Mouse (Mus musculus) ES-Bruce4 (cell line): ENCODE measurements around the gene Dclk1. TPM values are rescaled to one million over a fixed set of nuclear protein-coding genes. Genes with fewer than 3 reads are reported as not detected.

Source experiments
- H3K27ac ChIP-seq: 2 replicates; pipeline ENCODE4 v1.5.1; 2012; ENCODE audit warnings: low read length, inconsistent platforms; ENCODE audit not compliant: insufficient read depth
- H3K27me3 ChIP-seq: 2 replicates; pipeline ENCODE4 v1.6.1; 2012; ENCODE audit warnings: mild to moderate bottlenecking, low read length, inconsistent platforms; ENCODE audit not compliant: control insufficient read depth, poor library complexity, insufficient read depth, severe bottlenecking
- H3K36me3 ChIP-seq: 2 replicates; pipeline ENCODE4 v1.6.1; 2012; ENCODE audit warnings: inconsistent platforms, mild to moderate bottlenecking, low read length, moderate library complexity; ENCODE audit not compliant: control insufficient read depth, poor library complexity, insufficient read depth, severe bottlenecking
- H3K4me1 ChIP-seq: one replicate; pipeline ENCODE4 v1.8.1; 2011; ENCODE audit warnings: low read length; ENCODE audit not compliant: control insufficient read depth, insufficient read depth
- H3K4me3 ChIP-seq: 2 replicates; pipeline ENCODE4 v1.5.1; 2011; ENCODE audit warnings: low read depth, mild to moderate bottlenecking, low read length
- H3K9ac ChIP-seq: 2 replicates; pipeline ENCODE4 v1.6.1; 2012; ENCODE audit warnings: low read depth, mild to moderate bottlenecking, inconsistent platforms; ENCODE audit not compliant: poor library complexity, severe bottlenecking
- H3K9me3 ChIP-seq: replicated peaks from 2 replicates; pipeline ENCODE4 v1.6.1; 2012; ENCODE audit warnings: mild to moderate bottlenecking, low read length, inconsistent platforms; ENCODE audit not compliant: control insufficient read depth, poor library complexity, insufficient read depth, severe bottlenecking
- CTCF ChIP-seq: IDR thresholded peaks from one replicate; pipeline ENCODE4 v1.8.1; 2011; ENCODE audit warnings: low read depth, low read length
- EP300 ChIP-seq: IDR thresholded peaks from 2 replicates; pipeline ENCODE4 v1.6.1; 2011; ENCODE audit warnings: low read depth, low read length; ENCODE audit not compliant: insufficient read depth
- POLR2A ChIP-seq: IDR thresholded peaks from one replicate; pipeline ENCODE4 v1.8.1; 2011; ENCODE audit warnings: low read length; ENCODE audit not compliant: insufficient read depth
- polyA plus RNA-seq: library from polyadenylated mRNA; stranded (reverse); fragments of >200 nt; gene quantifications from 2 replicates; pipeline ENCODE4 v1.2.4, GENCODE M21; 2011; ENCODE audit warnings: low read depth; ENCODE audit not compliant: missing spikeins, insufficient read depth, insufficient read length

Gene Dclk1
- polyA plus RNA-seq, 1 experiment, result 1.3 TPM

DNA sequence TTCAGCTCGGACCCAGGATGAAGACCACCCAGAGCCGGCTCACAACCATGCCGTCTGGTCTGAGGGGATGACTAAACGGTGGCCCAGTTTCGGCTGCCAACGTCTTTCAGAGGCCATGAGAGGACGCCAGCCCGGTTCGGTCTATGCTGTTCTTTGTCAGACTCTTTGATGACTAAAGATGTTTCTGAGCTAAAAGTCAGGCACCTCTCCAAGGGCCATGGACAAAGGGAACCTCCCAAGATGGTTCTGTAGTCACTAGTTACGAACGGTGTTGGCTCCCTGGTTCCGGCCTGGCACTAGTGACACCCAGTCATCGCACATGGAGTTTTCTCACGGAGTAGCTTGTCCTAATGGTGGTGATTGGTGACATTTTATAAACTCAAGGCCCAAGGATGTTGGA, 110.4 kb downstream of the Dclk1 start:
- Histone ChIP-seq H3K4me3 (no peak overlapping the region), H3K36me3 (no peaks in the 10 kb centered on the region), H3K4me1 (no peaks in the 10 kb centered on the region), H3K27me3 (no peaks in the 10 kb centered on the region), H3K9ac (no peak overlapping the region), H3K9me3 (no peaks in the 10 kb centered on the region), H3K27ac (no peak overlapping the region)
- TF ChIP-seq POLR2A (no peak), CTCF (no peak), EP300 (no peak)

DNA sequence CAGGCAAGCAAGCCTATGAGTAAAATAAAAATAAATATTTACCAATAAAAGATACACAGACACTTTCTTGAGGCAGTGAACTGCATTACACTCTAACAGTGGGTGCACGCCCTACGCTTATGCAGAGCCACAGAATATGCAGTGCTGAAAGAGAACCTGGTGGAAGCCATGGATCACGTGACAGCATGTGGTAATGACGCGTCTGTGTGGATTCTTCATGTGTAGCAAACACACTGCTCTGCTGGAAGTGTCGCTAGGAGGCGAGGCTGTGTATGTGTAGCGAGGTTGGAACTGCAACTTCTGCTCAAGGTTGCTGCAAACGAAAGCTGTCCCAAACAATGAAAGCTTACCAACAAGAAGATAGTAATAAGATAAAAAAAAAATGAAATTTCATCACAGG, 111.0 kb downstream of the Dclk1 start:
- TF ChIP-seq POLR2A, result no peak
- no peak for TF ChIP-seq CTCF
- TF ChIP-seq EP300, result no peak

DNA sequence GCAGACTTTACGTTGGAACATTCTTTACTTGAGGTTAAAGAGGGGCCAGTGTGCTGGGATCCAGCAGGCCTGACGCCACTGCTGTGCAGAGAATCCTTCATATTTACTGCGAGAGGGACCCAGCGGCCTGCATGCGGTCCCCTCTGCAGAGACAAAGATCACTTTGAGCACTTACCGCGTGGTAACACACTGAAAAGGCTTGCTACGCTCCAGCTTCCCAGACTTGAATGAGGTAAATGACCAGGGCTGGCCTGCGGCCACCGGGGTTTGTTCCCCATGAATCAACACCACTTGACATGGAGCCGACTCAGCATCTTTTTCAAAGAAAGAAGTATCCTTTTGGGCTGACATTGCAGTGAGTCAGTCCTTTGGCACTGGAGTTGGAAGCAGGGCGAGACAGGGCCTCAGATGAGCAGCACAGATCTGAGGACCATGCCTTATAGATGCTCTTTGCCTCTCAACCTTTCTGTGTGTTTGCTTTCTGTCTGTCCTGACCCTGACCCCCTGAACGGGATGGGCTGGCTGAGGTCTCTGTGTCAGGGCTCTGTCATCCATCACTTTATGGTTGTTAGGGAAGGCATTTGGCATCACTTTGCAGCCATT, 111.8 kb downstream of the Dclk1 start:
- Histone ChIP-seq H3K4me1 (no peaks in the 10 kb centered on the region), H3K9ac (no peak overlapping the region)

More for the DNA sequence above, 111.0 kb downstream of the Dclk1 start:
- Histone ChIP-seq H3K27ac (no peak overlapping the region), H3K9ac (no peak overlapping the region), H3K36me3 (no peaks in the 10 kb centered on the region), H3K4me1 (no peaks in the 10 kb centered on the region), H3K27me3 (no peaks in the 10 kb centered on the region), H3K9me3 (no peaks in the 10 kb centered on the region), H3K4me3 (no peak overlapping the region)

DNA sequence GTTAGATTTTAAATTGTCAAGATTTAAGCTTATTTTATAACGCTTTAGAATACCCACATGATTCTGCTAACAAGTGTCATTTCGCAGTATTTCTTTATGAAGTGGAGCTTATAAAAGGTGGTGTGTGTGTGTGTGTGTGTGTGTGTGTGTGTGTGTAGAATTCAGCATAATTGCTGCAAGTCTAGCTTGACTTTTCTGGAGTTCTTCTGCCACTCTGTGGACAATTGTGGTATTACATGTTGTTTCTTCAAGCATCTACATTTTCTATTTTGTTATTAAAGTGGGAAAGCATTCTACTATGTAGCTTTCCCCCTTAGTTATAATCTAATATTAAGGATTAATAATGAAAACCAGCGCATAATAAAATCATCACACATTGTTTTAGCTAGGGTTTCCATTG, 112.6 kb downstream of the Dclk1 start:
- no peak overlapping the region for H3K27ac ChIP-seq
- H3K4me1 ChIP-seq, result no peaks in the 10 kb centered on the region
- no peaks in the 10 kb centered on the region for H3K36me3 ChIP-seq
- H3K27me3 ChIP-seq, result no peaks in the 10 kb centered on the region
- H3K9ac ChIP-seq, result no peak overlapping the region
- H3K4me3 ChIP-seq, result no peak overlapping the region
- TF ChIP-seq EP300 (no peak), POLR2A (no peak), CTCF (no peak)
- H3K9me3 ChIP-seq, result no peaks in the 10 kb centered on the region

More for the DNA sequence above, 111.8 kb downstream of the Dclk1 start:
- Histone ChIP-seq H3K36me3 (no peaks in the 10 kb centered on the region), H3K27ac (no peak overlapping the region), H3K4me3 (no peak overlapping the region), H3K27me3 (no peaks in the 10 kb centered on the region), H3K9me3 (no peaks in the 10 kb centered on the region)
- TF ChIP-seq EP300 (no peak), CTCF (no peak), POLR2A (no peak)

DNA sequence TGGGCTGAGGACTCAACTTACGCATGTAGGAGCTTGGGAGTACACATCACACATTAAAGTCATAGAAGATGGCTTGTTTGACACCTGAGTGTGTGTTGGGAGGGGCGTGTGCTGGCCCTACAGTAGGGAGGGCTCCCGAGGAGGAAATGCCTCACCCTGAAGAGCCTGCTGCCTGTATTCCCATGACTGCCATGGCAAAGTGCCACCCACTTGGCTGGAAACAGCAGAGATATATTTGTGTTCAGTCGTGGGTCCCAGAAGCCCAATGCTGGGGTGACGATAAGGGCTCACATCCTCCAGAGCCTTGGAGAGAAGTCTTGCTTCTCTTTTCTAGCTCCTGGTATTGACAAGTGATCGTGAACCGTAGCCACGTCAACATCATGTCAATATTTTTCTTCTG, 116.3 kb downstream of the Dclk1 start:
- H3K36me3 ChIP-seq, result no peaks in the 10 kb centered on the region
- H3K27me3 ChIP-seq, result no peaks in the 10 kb centered on the region
- H3K9ac ChIP-seq, result no peak overlapping the region
- no peak overlapping the region for H3K27ac ChIP-seq
- no peaks in the 10 kb centered on the region for H3K9me3 ChIP-seq
- TF ChIP-seq CTCF (no peak), POLR2A (no peak), EP300 (no peak)
- H3K4me3 ChIP-seq, result no peak overlapping the region
- H3K4me1 ChIP-seq, result no peaks in the 10 kb centered on the region

DNA sequence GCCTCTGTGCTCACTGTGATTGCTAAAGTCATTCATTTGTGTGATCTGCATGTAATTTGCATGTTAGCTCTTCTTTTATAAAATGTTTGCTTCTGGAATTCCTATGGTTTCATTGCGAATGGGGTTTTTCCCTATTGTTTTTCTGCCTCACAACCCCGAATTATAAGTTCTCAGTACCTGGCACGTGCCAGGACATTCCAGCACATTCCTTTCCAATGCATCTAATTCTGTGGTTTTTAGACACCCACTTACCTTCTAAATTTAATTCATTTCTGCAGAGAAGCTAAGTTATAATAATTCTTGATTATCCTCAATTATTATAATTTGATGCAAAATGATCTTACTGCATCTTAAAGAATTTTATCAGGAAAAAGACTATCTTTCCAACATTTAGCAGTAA, 118.7 kb downstream of the Dclk1 start:
- Histone ChIP-seq H3K9ac (no peak overlapping the region), H3K27me3 (no peaks in the 10 kb centered on the region; the same call in 1 of the 2 replicates), H3K36me3 (no peaks in the 10 kb centered on the region), H3K27ac (no peak overlapping the region), H3K4me3 (no peak overlapping the region), H3K9me3 (no peaks in the 10 kb centered on the region), H3K4me1 (no peaks in the 10 kb centered on the region)
- no peak for TF ChIP-seq EP300
- TF ChIP-seq CTCF, result no peak
- no peak for TF ChIP-seq POLR2A
